Mouse (Mus musculus): ENCODE measurements at regions not wholly inside any gene's neighbourhood (a gene's known extent, or its start where the extent isn't known, plus 50 kb on each side); places are given as distances from the start of the nearest gene placed in this dataset.
"Not testable (repeated sequence)": the region's sequence is repeated elsewhere in the genome, so short reads cannot be mapped to it uniquely, and the experiment has no call there.

GRCm38 (mm10) chr11:114495520-114495921 lies 172.8 kb upstream of the Rpl38 start:
- no peak for ATAC-seq (replicated peaks; ENCODE audit: low FRiP score, poor library complexity, severe bottlenecking)

GRCm38 (mm10) chr11:114486455-114486854 lies 181.9 kb upstream of the Rpl38 start:
- no peak for ATAC-seq (replicated peaks; ENCODE audit: low FRiP score, poor library complexity, severe bottlenecking)

- ATAC-seq (replicated peaks; ENCODE audit: low FRiP score, poor library complexity, severe bottlenecking), result no peak
These were observed 182.9 kb upstream of the Rpl38 start for GRCm38 (mm10) chr11:114485429-114485828.

- ATAC-seq (replicated peaks; ENCODE audit: low FRiP score, poor library complexity, severe bottlenecking), result no peak
These were observed 183.7 kb upstream of the Rpl38 start for GRCm38 (mm10) chr11:114484668-114484953.

GRCm38 (mm10) chr11:114483823-114484667 lies 184.3 kb upstream of the Rpl38 start:
- ATAC-seq (replicated peaks; ENCODE audit: low FRiP score, poor library complexity, severe bottlenecking), result no peak

- not testable (repeated sequence) for ATAC-seq (replicated peaks; ENCODE audit: low FRiP score, poor library complexity, severe bottlenecking)
These were observed 185.0 kb upstream of the Rpl38 start for GRCm38 (mm10) chr11:114483350-114483749.

- ATAC-seq (replicated peaks; ENCODE audit: low FRiP score, poor library complexity, severe bottlenecking), result no peak
These were observed 186.3 kb upstream of the Rpl38 start for GRCm38 (mm10) chr11:114482070-114482469.

- no peak for ATAC-seq (replicated peaks; ENCODE audit: low FRiP score, poor library complexity, severe bottlenecking)
These were observed 187.3 kb upstream of the Rpl38 start for GRCm38 (mm10) chr11:114481037-114481436.

- ATAC-seq (replicated peaks; ENCODE audit: low FRiP score, poor library complexity, severe bottlenecking), result no peak
These were observed 188.2 kb upstream of the Rpl38 start for GRCm38 (mm10) chr11:114480119-114480540.

GRCm38 (mm10) chr11:114478736-114479135 lies 189.6 kb upstream of the Rpl38 start:
- no peak for ATAC-seq (replicated peaks; ENCODE audit: low FRiP score, poor library complexity, severe bottlenecking)

GRCm38 (mm10) chr11:114477365-114477764 lies 191.0 kb upstream of the Rpl38 start:
- ATAC-seq (replicated peaks; ENCODE audit: low FRiP score, poor library complexity, severe bottlenecking), result no peak

GRCm38 (mm10) chr11:114472501-114473260 lies 195.6 kb upstream of the Rpl38 start:
- ATAC-seq (replicated peaks; ENCODE audit: low FRiP score, poor library complexity, severe bottlenecking), result no peak

- no peak for ATAC-seq (replicated peaks; ENCODE audit: low FRiP score, poor library complexity, severe bottlenecking)
These were observed 199.9 kb upstream of the Rpl38 start for GRCm38 (mm10) chr11:114468394-114468793.

GRCm38 (mm10) chr11:114467803-114468202 lies 200.5 kb upstream of the Rpl38 start:
- ATAC-seq (replicated peaks; ENCODE audit: low FRiP score, poor library complexity, severe bottlenecking), result no peak

- ATAC-seq (replicated peaks; ENCODE audit: low FRiP score, poor library complexity, severe bottlenecking), result no peak
These were observed 202.8 kb upstream of the Rpl38 start for GRCm38 (mm10) chr11:114465486-114465885.

GRCm38 (mm10) chr11:114462755-114463374 lies 205.5 kb upstream of the Rpl38 start:
- no peak for ATAC-seq (replicated peaks; ENCODE audit: low FRiP score, poor library complexity, severe bottlenecking)

- ATAC-seq (replicated peaks; ENCODE audit: low FRiP score, poor library complexity, severe bottlenecking), result no peak
These were observed 213.4 kb upstream of the Rpl38 start for GRCm38 (mm10) chr11:114454876-114455330.

- ATAC-seq (replicated peaks; ENCODE audit: low FRiP score, poor library complexity, severe bottlenecking), result no peak
These were observed 219.4 kb upstream of the Rpl38 start for GRCm38 (mm10) chr11:114448776-114449401.

GRCm38 (mm10) chr11:114447461-114447847 lies 220.9 kb upstream of the Rpl38 start:
- no peak for ATAC-seq (replicated peaks; ENCODE audit: low FRiP score, poor library complexity, severe bottlenecking)
